Mouse (Mus musculus): Measurements from ENCODE around the gene Olfr681. TPM values are rescaled to one million over a fixed set of nuclear protein-coding genes. Genes with fewer than 3 reads are reported as not detected.

Olfr681 gene
- not detected for total RNA-seq (2023)

GRCm38 (mm10) chr7:105116536-105116935 lies at the start of gene Olfr681:
TSS of gene Olfr681 (plus strand) at chr7:105116836.

DNA sequence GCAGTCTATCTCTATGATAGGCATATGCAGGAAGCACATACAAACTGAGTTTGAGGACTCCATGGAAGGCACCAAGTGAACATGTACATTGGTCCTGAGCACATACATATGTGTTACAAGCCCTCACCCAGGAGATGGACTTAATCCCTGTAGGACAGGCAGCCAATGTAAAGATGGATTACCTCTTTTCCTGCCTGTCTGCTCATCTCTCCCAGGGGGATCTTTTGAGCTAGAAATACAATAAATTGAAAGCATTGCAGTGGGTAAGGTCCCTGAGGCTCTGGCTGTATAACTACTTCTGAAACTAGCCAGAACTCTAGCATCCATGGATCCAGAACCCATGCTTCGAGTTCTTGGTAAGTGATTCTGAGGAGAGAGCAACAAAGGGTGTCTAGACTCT lies 35.7 kb upstream of the Olfr681 start, which contains the start of gene Olfr679:
Olfr679 (plus strand) TSS at position 301 of the 400 bp plus-strand sequence.

GRCm38 (mm10) chr7:105092717-105093116 lies 23.9 kb upstream of the Olfr681 start, which contains the start of gene Olfr680-ps1:
TSS of gene Olfr680-ps1 (minus strand) at chr7:105092817.

DNA sequence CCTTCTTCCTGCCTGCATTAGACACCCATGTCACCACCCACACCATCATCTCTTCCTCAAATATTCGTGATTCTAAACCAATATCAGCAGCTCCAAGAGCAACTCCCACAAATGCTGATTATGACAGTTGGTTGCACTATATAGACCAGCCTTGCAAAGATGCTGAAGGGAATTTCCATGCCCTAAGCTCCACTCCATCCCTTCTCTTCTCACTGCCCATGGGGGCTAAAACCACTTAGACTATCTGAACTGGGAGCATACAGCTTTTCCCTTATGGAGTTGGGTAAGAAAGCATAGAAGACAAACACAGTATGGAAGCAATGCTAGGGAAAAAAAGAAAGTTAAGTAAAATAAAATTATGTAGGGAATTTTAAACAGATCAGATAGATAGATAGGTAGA lies 30.3 kb downstream of the Olfr681 start, which contains the start of gene Olfr683:
Olfr683 (minus strand) TSS at position 101 of the 400 bp plus-strand sequence.

GRCm38 (mm10) chr7:105163553-105163952 lies 46.9 kb downstream of the Olfr681 start, which contains the start of gene Olfr684:
TSS of gene Olfr684 (minus strand) at chr7:105163653.

Other genes with a start within 250 kb of the Olfr681 start
- not detected for gene Olfr665, start 238.8 kb upstream of the Olfr681 start, total RNA-seq (2023)
- gene Olfr666, start 220.9 kb upstream of the Olfr681 start, total RNA-seq (2023): not detected
- gene Olfr667, start 195.4 kb upstream of the Olfr681 start, total RNA-seq (2023): not detected
- not detected for gene Olfr668, start 188.8 kb upstream of the Olfr681 start, total RNA-seq (2023)
- gene Olfr669, start 182.6 kb upstream of the Olfr681 start, total RNA-seq (2023): not detected
- not detected for gene Olfr670, start 154.2 kb upstream of the Olfr681 start, total RNA-seq (2023)
- not detected for gene Olfr671, start 137.7 kb upstream of the Olfr681 start, total RNA-seq (2023)
- gene Olfr672, start 114.8 kb upstream of the Olfr681 start, total RNA-seq (2023): not detected
- gene Olfr675, start 88.4 kb upstream of the Olfr681 start, total RNA-seq (2023): not detected
- not detected for gene Olfr676, start 84.1 kb upstream of the Olfr681 start, total RNA-seq (2023)
- gene Olfr677, start 65.5 kb upstream of the Olfr681 start, total RNA-seq (2023): not detected
- not detected for gene Olfr678, start 52.4 kb upstream of the Olfr681 start, total RNA-seq (2023)
- gene Olfr679, start 35.6 kb upstream of the Olfr681 start, total RNA-seq (2023): not detected
- not detected for gene Olfr680-ps1, start 24.0 kb upstream of the Olfr681 start, total RNA-seq (2023)
- gene Olfr683, start 30.2 kb downstream of the Olfr681 start, total RNA-seq (2023): not detected
- not detected for gene Olfr684, start 46.8 kb downstream of the Olfr681 start, total RNA-seq (2023)
- not detected for gene Olfr685, start 69.2 kb downstream of the Olfr681 start, total RNA-seq (2023)
- gene Olfr686, start 90.6 kb downstream of the Olfr681 start, total RNA-seq (2023): not detected
- gene Olfr688, start 171.3 kb downstream of the Olfr681 start, total RNA-seq (2023): not detected
- gene Olfr689, start 194.3 kb downstream of the Olfr681 start, total RNA-seq (2023): not detected
- not detected for gene Olfr690, start 217.3 kb downstream of the Olfr681 start, total RNA-seq (2023)
- not detected for gene Olfr691, start 225.4 kb downstream of the Olfr681 start, total RNA-seq (2023)